Mouse (Mus musculus): ENCODE measurements around the gene Lrch3.
A peak's percentile ranks its signal among the peaks of the same experiment; 100 is the strongest.
"Not testable (repeated sequence)": the region's sequence is repeated elsewhere in the genome, so short reads cannot be mapped to it uniquely, and the experiment has no call there.

Lrch3 gene

DNA sequence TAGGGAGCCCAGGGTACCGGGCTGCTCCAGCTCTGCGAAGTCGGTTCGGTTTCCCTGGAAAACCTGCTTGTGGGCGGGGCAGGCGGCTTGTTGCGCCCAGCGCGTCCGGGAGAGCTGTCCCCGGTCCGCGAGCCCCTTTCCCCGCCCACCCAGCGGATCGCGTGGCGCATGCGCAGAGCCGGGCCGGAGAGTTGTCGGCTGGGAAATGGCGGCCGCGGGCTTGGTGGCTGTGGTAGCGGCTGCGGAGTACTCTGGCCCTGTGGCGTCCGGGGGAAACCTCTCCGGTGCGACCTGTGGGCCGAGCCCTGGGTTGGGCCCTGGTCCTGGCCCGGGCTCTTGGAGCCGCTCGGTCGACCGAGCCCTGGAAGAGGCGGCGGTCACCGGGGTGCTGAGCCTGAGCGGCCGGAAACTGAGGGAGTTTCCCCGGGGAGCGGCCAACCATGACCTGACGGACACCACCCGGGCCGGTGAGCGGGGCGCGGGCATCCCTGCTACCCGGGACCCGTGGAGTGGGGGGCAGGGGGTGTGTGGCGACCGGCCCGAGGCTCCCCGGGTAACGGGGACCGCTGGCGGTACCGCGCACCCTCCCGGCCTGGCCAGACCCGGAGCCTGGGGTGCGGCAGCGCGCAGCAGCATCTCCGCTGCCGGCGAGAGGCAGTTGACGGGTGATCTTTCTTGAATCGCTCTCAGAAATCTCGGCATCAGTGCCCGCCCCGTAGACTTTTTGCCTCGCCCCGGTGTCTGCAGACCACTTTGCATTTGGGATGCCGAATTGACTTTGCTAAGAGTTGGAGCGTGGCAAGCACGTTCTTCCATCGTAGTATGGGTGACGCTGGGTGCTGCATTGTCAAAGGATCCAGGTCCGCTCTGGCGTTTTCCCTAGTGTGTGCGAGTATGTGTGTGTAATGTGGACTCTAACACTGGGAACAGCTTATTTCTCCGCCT is at the start of gene Lrch3:
Gene Lrch3 (plus strand): TSS at position 164 of the 945 bp plus-strand sequence.
- DNase-seq (ENCODE audit: low spot score in 2 of 2), result peak; percentile 78 to 85

GRCm38 (mm10) chr16:32865401-32865800 is 48.5 kb upstream of the Lrch3 start:
- no peak for DNase-seq (ENCODE audit: low spot score in 2 of 2)

- no peak for DNase-seq (ENCODE audit: low spot score in 2 of 2)
Measured at GRCm38 (mm10) chr16:32866713-32867112, 47.2 kb upstream of the Lrch3 start.

- peak; percentile 90 to 93 for DNase-seq (ENCODE audit: low spot score in 2 of 2)
Measured at GRCm38 (mm10) chr16:32867919-32868552, 45.9 kb upstream of the Lrch3 start.

GRCm38 (mm10) chr16:32870231-32870630 is 43.7 kb upstream of the Lrch3 start:
- no peak for DNase-seq (ENCODE audit: low spot score in 2 of 2)

GRCm38 (mm10) chr16:32873366-32873765 is 40.5 kb upstream of the Lrch3 start:
- no peak for DNase-seq (ENCODE audit: low spot score in 2 of 2)

DNA sequence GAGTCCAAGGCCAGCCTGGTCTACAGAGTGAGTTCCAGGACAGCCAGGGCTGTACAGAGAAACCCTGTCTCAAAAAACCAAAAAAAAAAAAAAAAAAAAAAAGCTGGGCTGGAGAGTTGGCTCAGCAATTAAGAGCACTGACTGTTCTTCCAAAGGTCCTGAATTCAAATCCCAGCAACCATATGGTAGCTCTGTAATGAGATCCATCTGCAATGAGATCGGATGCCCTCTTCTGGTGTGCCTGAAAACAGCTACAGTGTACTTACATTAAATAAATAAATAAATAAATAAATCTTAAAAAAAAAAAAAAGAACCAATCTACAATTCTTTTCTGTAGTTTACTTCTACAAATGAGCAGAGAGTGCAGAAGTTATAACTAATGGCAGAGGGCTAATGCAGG is 38.6 kb upstream of the Lrch3 start:
- DNase-seq (ENCODE audit: low spot score in 2 of 2), result not testable (repeated sequence)

GRCm38 (mm10) chr16:32875847-32876246 is 38.1 kb upstream of the Lrch3 start:
- DNase-seq (ENCODE audit: low spot score in 2 of 2), result no peak

GRCm38 (mm10) chr16:32876831-32877230 is 37.1 kb upstream of the Lrch3 start:
- DNase-seq (ENCODE audit: low spot score in 2 of 2), result no peak

- DNase-seq (ENCODE audit: low spot score in 2 of 2), result peak; percentile 92 to 93
Measured at GRCm38 (mm10) chr16:32877343-32878156, 36.4 kb upstream of the Lrch3 start, which contains the start of the genes Fyttd1 and Rubcn. Fyttd1 (plus strand) TSS chr16:32877500. Rubcn (minus strand) TSS chr16:32877766.

- no peak for DNase-seq (ENCODE audit: low spot score in 2 of 2)
Measured at GRCm38 (mm10) chr16:32878157-32878598, 35.7 kb upstream of the Lrch3 start.

- no peak for DNase-seq (ENCODE audit: low spot score in 2 of 2)
Measured at GRCm38 (mm10) chr16:32878972-32879926, 34.7 kb upstream of the Lrch3 start.

DNA sequence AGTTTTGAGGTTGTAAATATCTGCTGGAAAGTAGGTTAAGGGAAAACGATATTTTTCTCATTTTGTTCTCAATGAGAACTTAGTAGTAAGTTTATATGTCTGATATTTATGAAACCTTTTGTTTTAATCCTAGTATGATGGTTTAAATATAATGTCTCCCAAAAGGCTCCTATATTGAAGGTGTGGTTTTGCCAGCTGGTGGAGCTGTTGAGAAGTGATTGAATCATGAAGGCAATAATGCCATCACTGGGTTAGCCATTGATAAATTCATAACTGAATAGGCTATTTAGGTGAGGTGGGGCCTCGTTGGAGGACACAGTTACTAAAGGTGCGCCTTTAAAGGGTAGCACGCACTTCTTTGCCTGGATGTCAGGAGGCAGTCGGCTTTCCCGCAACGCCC is 32.4 kb upstream of the Lrch3 start:
- DNase-seq (ENCODE audit: low spot score in 2 of 2), result no peak

DNA sequence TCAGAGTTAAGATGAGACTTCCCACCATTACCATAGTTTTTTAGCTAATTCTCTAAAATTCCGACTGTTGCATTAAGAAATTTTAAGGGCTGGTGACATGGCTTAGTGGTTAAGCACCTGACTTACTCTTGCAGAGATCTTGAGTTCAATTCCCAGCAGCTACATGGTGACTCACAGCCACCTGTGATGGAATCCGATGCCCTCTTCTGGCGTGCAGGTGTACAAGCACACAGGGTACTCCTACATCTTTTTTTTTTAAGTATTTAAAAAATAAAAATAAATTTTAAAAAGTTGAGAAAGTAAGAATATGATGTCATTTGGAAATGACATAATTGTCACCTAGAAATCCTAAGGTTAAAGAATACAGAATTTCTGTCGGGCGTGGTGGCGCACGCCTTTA is 25.9 kb upstream of the Lrch3 start:
- DNase-seq (ENCODE audit: low spot score in 2 of 2), result no peak

DNA sequence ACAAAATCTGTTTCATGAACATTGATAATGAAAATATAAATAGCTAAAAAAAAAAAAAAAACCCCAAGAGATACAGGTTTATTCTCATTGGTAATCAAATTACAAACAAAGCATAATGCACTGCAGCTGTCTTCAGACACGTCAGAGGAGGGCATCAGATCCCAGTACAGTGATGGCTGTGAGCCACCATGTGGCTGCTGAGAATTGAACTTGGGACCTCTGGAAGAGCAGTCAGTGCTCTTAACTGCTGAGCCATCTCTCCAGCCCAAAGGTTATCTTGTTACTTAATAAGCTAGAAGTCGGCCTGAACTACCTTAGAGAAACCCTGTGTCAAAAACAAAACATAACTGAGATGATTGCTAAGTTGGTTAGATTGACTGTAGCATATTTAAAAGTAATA is 24.0 kb upstream of the Lrch3 start:
- DNase-seq (ENCODE audit: low spot score in 2 of 2), result no peak

GRCm38 (mm10) chr16:32896126-32896525 is 17.8 kb upstream of the Lrch3 start:
- no peak for DNase-seq (ENCODE audit: low spot score in 2 of 2)

- DNase-seq (ENCODE audit: low spot score in 2 of 2), result no peak
Measured at GRCm38 (mm10) chr16:32901360-32902050, 12.4 kb upstream of the Lrch3 start.

- no peak for DNase-seq (ENCODE audit: low spot score in 2 of 2)
Measured at GRCm38 (mm10) chr16:32902051-32902428, 11.9 kb upstream of the Lrch3 start.

DNA sequence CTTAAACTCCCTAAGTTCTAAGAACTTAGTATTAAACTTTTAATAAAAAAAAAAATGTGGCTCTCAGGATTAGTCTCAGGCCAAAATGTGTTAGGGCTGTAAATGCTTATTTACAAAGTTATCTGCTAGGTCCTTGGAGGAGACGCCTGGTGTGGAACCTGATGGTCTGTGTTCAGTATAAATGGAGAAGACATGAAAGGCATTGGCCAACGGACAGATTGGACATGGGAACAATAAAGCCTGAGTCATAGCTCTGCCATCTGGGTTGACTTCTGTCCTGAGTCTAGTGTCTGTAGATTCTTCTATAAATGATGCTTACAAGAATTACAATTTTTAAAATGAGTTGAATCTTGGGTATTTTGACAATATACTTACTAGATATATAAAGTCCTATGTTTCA is 7.7 kb upstream of the Lrch3 start:
- DNase-seq (ENCODE audit: low spot score in 2 of 2), result no peak

- no peak for DNase-seq (ENCODE audit: low spot score in 2 of 2)
Measured at GRCm38 (mm10) chr16:32906727-32907126, 7.2 kb upstream of the Lrch3 start.
